10 mouse cellular contexts compared by ENCODE assay signal in genomic region chr16:4727526-4727925, GRCm38 (mm10). TPM values are rescaled to one million over a fixed set of nuclear protein-coding genes. Genes with fewer than 3 reads are reported as not detected.
DNase-seq lines count a peak whose midpoint lies in the region; ATAC-seq lines count a peak whose summit lies in the region.
"Had no signal": no experiment of that assay in that cellular context is flagged by ENCODE, and none has a peak within 500 bp of the region (broad histone marks: within the 10 kb centered on the region; RNA-seq: fewer than 3 reads in every experiment).

No protein-coding gene starts in this region.

- H3K27me3 ChIP-seq in kidney, embryonic 15.5 days, result no peaks in the 10 kb centered on the region
- H3K27me3 ChIP-seq in forebrain, embryonic 15.5 days, result no peaks in the 10 kb centered on the region
- H3K27me3 ChIP-seq in liver, embryonic 12.5 days (replicated peaks), result no peaks in the 10 kb centered on the region

- no peak for ATAC-seq in kidney, embryonic 15.5 days (replicated peaks; ENCODE audit: low FRiP score)
- ATAC-seq in forebrain, embryonic 15.5 days (replicated peaks), result no peak
- ATAC-seq in liver, embryonic 12.5 days, result no peak

- no peaks in the 10 kb centered on the region for H3K36me3 ChIP-seq in kidney, embryonic 15.5 days
- no peaks in the 10 kb centered on the region for H3K36me3 ChIP-seq in forebrain, embryonic 15.5 days
- no peaks in the 10 kb centered on the region; the same call in 1 of the 2 replicates for H3K36me3 ChIP-seq in liver, embryonic 12.5 days

- H3K27ac ChIP-seq in kidney, embryonic 15.5 days, result no peak overlapping the region; the same call in 1 of the 2 replicates
- peak overlapping the region; percentile 65 for H3K27ac ChIP-seq in brown adipose tissue, adult 24 weeks (replicated peaks; ENCODE audit: low read depth, low read length)
- H3K27ac ChIP-seq in forebrain, embryonic 15.5 days (replicated peaks), result no peak overlapping the region
- 0 out of 2 replicates have a peak overlapping the region, but pooled peaks have one; percentile 11 for H3K27ac ChIP-seq in liver, embryonic 12.5 days

- H3K4me2 ChIP-seq in kidney, embryonic 15.5 days, result peak overlapping the region; percentile 81
- H3K4me2 ChIP-seq in forebrain, embryonic 15.5 days (replicated peaks), result peak overlapping the region; percentile 72
- H3K4me2 ChIP-seq in liver, embryonic 12.5 days, result peak overlapping the region; percentile 95

- peak overlapping the region; percentile 93 for H3K4me3 ChIP-seq in kidney, embryonic 15.5 days (replicated peaks)
- H3K4me3 ChIP-seq in brown adipose tissue, adult 24 weeks (ENCODE audit: insufficient read depth, low read depth, low read length), result peak overlapping the region; percentile 35
- peak overlapping the region; percentile 86; the same call in 1 of the 2 replicates for H3K4me3 ChIP-seq in forebrain, embryonic 15.5 days
- peak overlapping the region; percentile 88; the same call in 1 of the 2 replicates for H3K4me3 ChIP-seq in liver, embryonic 12.5 days

- no peak for DNase-seq in kidney, adult 18-20 months
- no peak for DNase-seq in cerebellum, postnatal 14 days
- no peak for DNase-seq in left cerebral cortex, postnatal 25 days (ENCODE audit: low spot score in 2 of 2)
- no peak for DNase-seq in embryo, embryonic 11 days
- DNase-seq: layer of hippocampus, adult 9-11 months had no signal

- H3K9ac ChIP-seq in kidney, embryonic 15.5 days, result no peak overlapping the region
- H3K9ac ChIP-seq in forebrain, embryonic 15.5 days (replicated peaks), result no peak overlapping the region
- no peak overlapping the region for H3K9ac ChIP-seq in liver, embryonic 12.5 days

- no peaks in the 10 kb centered on the region for H3K9me3 ChIP-seq in kidney, embryonic 15.5 days (replicated peaks)
- H3K9me3 ChIP-seq in forebrain, embryonic 15.5 days, result no peaks in the 10 kb centered on the region
- no peaks in the 10 kb centered on the region for H3K9me3 ChIP-seq in liver, embryonic 12.5 days (replicated peaks)
- H3K9me3 ChIP-seq: G1E had no signal

- intact Hi-C loops in left cerebral cortex, postnatal 25 days (cut with DNase I), result no loop called here

- 95% methylated on average over 1 of the region's 1 CpGs for WGBS in kidney, embryonic 15.5 days
- WGBS in forebrain, embryonic 15.5 days, result 95% methylated on average over 1 of the region's 1 CpGs
- 86% methylated on average over 1 of the region's 1 CpGs for WGBS in liver, embryonic 12.5 days (ENCODE audit: insufficient replicate concordance)

- peaks cover 27% of the 10 kb centered on the region for H3K4me1 ChIP-seq in kidney, embryonic 15.5 days
- H3K4me1 ChIP-seq in brown adipose tissue, adult 24 weeks (ENCODE audit: control insufficient read depth, insufficient read depth, insufficient read length, low read length), result peaks cover 17% of the 10 kb centered on the region
- peaks cover 16% of the 10 kb centered on the region for H3K4me1 ChIP-seq in forebrain, embryonic 15.5 days
- peaks cover 60% of the 10 kb centered on the region for H3K4me1 ChIP-seq in liver, embryonic 12.5 days

RNA-seq across cellular contexts. Expression of gene Hmox2, which starts 1.4 kb away (rescaled TPM):
- 106 and 111 TPM in 2 replicates for polyA plus RNA-seq in kidney, embryonic 15.5 days (2015; fragmentation: Nextera tagmentation; extraction: Ambion mirVana)
- 74.8 and 95.3 TPM in 2 replicates for polyA plus RNA-seq in brown adipose tissue, adult 24 weeks (2012; ENCODE audit: insufficient read depth, insufficient read length, missing spikeins)
- polyA plus RNA-seq in forebrain, embryonic 15.5 days (2015; fragmentation: Nextera tagmentation; extraction: Ambion mirVana), result 85.3 and 88.3 TPM in 2 replicates
- polyA plus RNA-seq in liver, embryonic 12.5 days (2016; fragmentation: Nextera tagmentation; extraction: Ambion mirVana), result 40.9 and 42.5 TPM in 2 replicates
- total RNA-seq in left cerebral cortex, postnatal 25 days (2021), result 10 to 100 TPM; 79.0 to 80.3 TPM

RNA-seq across cellular contexts. Expression of gene Nmral1, which starts 8.4 kb away (rescaled TPM):
- polyA plus RNA-seq in kidney, embryonic 15.5 days (2015; fragmentation: Nextera tagmentation; extraction: Ambion mirVana), result 98.2 and 99.8 TPM in 2 replicates
- polyA plus RNA-seq in brown adipose tissue, adult 24 weeks (2012; ENCODE audit: insufficient read depth, insufficient read length, missing spikeins), result 4.0 and 5.7 TPM in 2 replicates
- polyA plus RNA-seq in forebrain, embryonic 15.5 days (2015; fragmentation: Nextera tagmentation; extraction: Ambion mirVana), result 103 and 115 TPM in 2 replicates
- 50.0 and 53.0 TPM in 2 replicates for polyA plus RNA-seq in liver, embryonic 12.5 days (2016; fragmentation: Nextera tagmentation; extraction: Ambion mirVana)
- total RNA-seq in left cerebral cortex, postnatal 25 days (2021), result 10 to 100 TPM in 1 of 2 experiments, 1 to 10 TPM in 1; 9.6 to 10.5 TPM

RNA-seq across cellular contexts. Expression of gene Coro7, which starts 47.9 kb away (rescaled TPM):
- polyA plus RNA-seq in kidney, embryonic 15.5 days (2015; fragmentation: Nextera tagmentation; extraction: Ambion mirVana), result 19.8 and 22.0 TPM in 2 replicates
- 10.6 and 28.7 TPM in 2 replicates for polyA plus RNA-seq in brown adipose tissue, adult 24 weeks (2012; ENCODE audit: insufficient read depth, insufficient read length, missing spikeins)
- 25.0 TPM in 2 replicates for polyA plus RNA-seq in forebrain, embryonic 15.5 days (2015; fragmentation: Nextera tagmentation; extraction: Ambion mirVana)
- polyA plus RNA-seq in liver, embryonic 12.5 days (2016; fragmentation: Nextera tagmentation; extraction: Ambion mirVana), result 11.3 and 11.9 TPM in 2 replicates
- total RNA-seq in left cerebral cortex, postnatal 25 days (2021), result 10 to 100 TPM; 82.0 to 92.7 TPM

Comparison
In these comparisons a context has a peak if more than half of its experiments do, and no peak if none do; other contexts are left out.
1. H3K27ac ChIP-seq: peak in brown adipose tissue, adult 24 weeks (single experiment) and liver, embryonic 12.5 days (single experiment); none in kidney, embryonic 15.5 days (single experiment) and forebrain, embryonic 15.5 days (single experiment).
2. H3K4me3 ChIP-seq: peak in every context shown above with its lines; median percentile 93 in kidney, embryonic 15.5 days; 88 in liver, embryonic 12.5 days; 86 in forebrain, embryonic 15.5 days; 35 in brown adipose tissue, adult 24 weeks.
3. Peak in every context shown above with its lines, with median percentiles within 50 percentile points of each other: H3K4me2 ChIP-seq.